19 mouse cellular contexts compared by ENCODE assay signal in genomic region chr12:99363024-99363423, GRCm38 (mm10).
DNase-seq lines count a peak whose midpoint lies in the region; ATAC-seq and TF ChIP-seq lines count a peak whose summit lies in the region.
"Had no signal": no experiment of that assay in that cellular context is flagged by ENCODE, and none has a peak within 500 bp of the region (broad histone marks: within the 10 kb centered on the region; RNA-seq: fewer than 3 reads in every experiment).

No protein-coding gene starts in this region.

- peak; percentile 53 for ATAC-seq in liver, embryonic 13.5 days (ENCODE audit: low read depth)
- no peak; the same call in 1 of the 2 replicates for ATAC-seq in liver, embryonic 12.5 days
- ATAC-seq in erythroid progenitor cell, adult 5-6 weeks (replicated peaks; ENCODE audit: low FRiP score, poor library complexity, severe bottlenecking) = peak; percentile 76
- ATAC-seq in monocyte, adult 5-6 weeks (replicated peaks; ENCODE audit: insufficient number of reproducible peaks, low FRiP score, low TSS enrichment, poor library complexity, severe bottlenecking) = 0 out of 2 replicates have a peak, but pooled peaks have one; percentile 12
- ATAC-seq: forebrain, embryonic 14.5 days; hindbrain, embryonic 16.5 days; intestine, embryonic 16.5 days; midbrain, embryonic 13.5 days; Patski had no signal

- no peaks in the 10 kb centered on the region for H3K9me3 ChIP-seq in heart, embryonic 10.5 days
- no peaks in the 10 kb centered on the region for H3K9me3 ChIP-seq in liver, embryonic 13.5 days (replicated peaks)
- no peaks in the 10 kb centered on the region for H3K9me3 ChIP-seq in liver, embryonic 12.5 days (replicated peaks)
- H3K9me3 ChIP-seq: limb, embryonic 12.5 days; lung, embryonic 15.5 days; midbrain, embryonic 13.5 days had no signal

- no peak overlapping the region for H3K4me3 ChIP-seq in heart, adult 2 months
- H3K4me3 ChIP-seq in heart, embryonic 10.5 days = no peak overlapping the region
- no peak overlapping the region for H3K4me3 ChIP-seq in liver, embryonic 13.5 days (replicated peaks)
- H3K4me3 ChIP-seq in liver, embryonic 12.5 days = no peak overlapping the region
- H3K4me3 ChIP-seq: erythroblast, embryonic 14.5 days; limb, embryonic 12.5 days; lung, embryonic 15.5 days; midbrain, embryonic 13.5 days had no signal

- no peak for TF ChIP-seq CTCF in heart, adult 2 months (IDR thresholded peaks at IDR 0.05)

- peak in 1 of 2 experiments; percentile 64 for DNase-seq in heart, adult 2 months
- DNase-seq in heart, embryonic 10.5 days (ENCODE audit: low spot score) = no peak
- no peak for DNase-seq in liver, embryonic 13.5 days
- no peak for DNase-seq in spleen, postnatal 36 days (ENCODE audit: low spot score in 2 of 2)
- no peak for DNase-seq in thymus, adult 18-20 months
- DNase-seq: adrenal gland, adult 8-10 months; thymus, adult 2 months had no signal

- intact Hi-C loops in heart, adult 2 months (cut with DNase I) = no loop called here

- H3K27ac ChIP-seq in heart, adult 2 months = peak overlapping the region; percentile 36
- no peak overlapping the region for H3K27ac ChIP-seq in heart, embryonic 10.5 days
- H3K27ac ChIP-seq in liver, embryonic 13.5 days = no peak overlapping the region
- H3K27ac ChIP-seq in liver, embryonic 12.5 days = no peak overlapping the region
- H3K27ac ChIP-seq: limb, embryonic 12.5 days; lung, embryonic 15.5 days; macrophage; midbrain, embryonic 13.5 days had no signal

- no peak overlapping the region for H3K9ac ChIP-seq in heart, adult 2 months (ENCODE audit: low read depth, low read length)
- no peak overlapping the region for H3K9ac ChIP-seq in liver, embryonic 13.5 days
- H3K9ac ChIP-seq in liver, embryonic 12.5 days = no peak overlapping the region
- H3K9ac ChIP-seq: limb, embryonic 12.5 days; lung, embryonic 15.5 days; midbrain, embryonic 13.5 days had no signal

- 0 out of 2 replicates have a peak, but pooled peaks have one; percentile 21 for TF ChIP-seq POLR2A in heart, adult 2 months (IDR thresholded peaks at IDR 0.05; ENCODE audit: insufficient read depth, low read depth, low read length)

- peaks cover 6% of the 10 kb centered on the region for H3K79me2 ChIP-seq in heart, adult 2 months (replicated peaks; ENCODE audit: control insufficient read depth, insufficient read depth, low read length)

- TF ChIP-seq EP300 in heart, adult 2 months (IDR thresholded peaks at IDR 0.05; ENCODE audit: insufficient read depth, low read depth, low read length) = peak; percentile 89

- H3K36me3 ChIP-seq in heart, adult 2 months (ENCODE audit: control insufficient read depth, insufficient read depth, low read length) = peaks cover 3% of the 10 kb centered on the region; the same call in 1 of the 2 replicates
- H3K36me3 ChIP-seq in heart, embryonic 10.5 days = no peaks in the 10 kb centered on the region
- H3K36me3 ChIP-seq in liver, embryonic 13.5 days = no peaks in the 10 kb centered on the region
- H3K36me3 ChIP-seq in liver, embryonic 12.5 days = no peaks in the 10 kb centered on the region
- H3K36me3 ChIP-seq: limb, embryonic 12.5 days; lung, embryonic 15.5 days; midbrain, embryonic 13.5 days had no signal

- no peaks in the 10 kb centered on the region for H3K27me3 ChIP-seq in heart, adult 2 months (ENCODE audit: control insufficient read depth, insufficient read depth, low read length)
- H3K27me3 ChIP-seq in heart, embryonic 10.5 days (ENCODE audit: insufficient read depth, poor library complexity, severe bottlenecking) = no peaks in the 10 kb centered on the region
- H3K27me3 ChIP-seq in liver, embryonic 13.5 days = no peaks in the 10 kb centered on the region
- H3K27me3 ChIP-seq in liver, embryonic 12.5 days (replicated peaks) = no peaks in the 10 kb centered on the region
- H3K27me3 ChIP-seq: limb, embryonic 12.5 days; lung, embryonic 15.5 days; midbrain, embryonic 13.5 days; Patski had no signal

- no peak overlapping the region for H3K4me2 ChIP-seq in liver, embryonic 13.5 days
- no peak overlapping the region for H3K4me2 ChIP-seq in liver, embryonic 12.5 days
- H3K4me2 ChIP-seq: limb, embryonic 12.5 days; lung, embryonic 15.5 days; midbrain, embryonic 13.5 days had no signal

- whole genome bisulfite sequencing in heart, adult 2 months = 37% methylated on average over 6 of the region's 6 CpGs
- 82% methylated on average over 6 of the region's 6 CpGs for WGBS in heart, embryonic 10.5 days
- WGBS in liver, embryonic 13.5 days (ENCODE audit: insufficient replicate concordance) = 72% methylated on average over 6 of the region's 6 CpGs
- 75% methylated on average over 6 of the region's 6 CpGs for WGBS in liver, embryonic 12.5 days (ENCODE audit: insufficient replicate concordance)

- peaks cover 28% of the 10 kb centered on the region for H3K4me1 ChIP-seq in heart, adult 2 months (ENCODE audit: control insufficient read depth, insufficient read depth, low read length)
- peaks cover 56% of the 10 kb centered on the region for H3K4me1 ChIP-seq in heart, embryonic 10.5 days
- peaks cover 24% of the 10 kb centered on the region for H3K4me1 ChIP-seq in liver, embryonic 13.5 days (replicated peaks)
- H3K4me1 ChIP-seq in liver, embryonic 12.5 days = peaks cover 36% of the 10 kb centered on the region
